Mouse (Mus musculus) cerebellum, postnatal 36 days (tissue): ENCODE data around the gene Gng12.
A peak's percentile ranks its signal among the peaks of the same experiment; 100 is the strongest.
"Not testable (repeated sequence)": the region's sequence is repeated elsewhere in the genome, so short reads cannot be mapped to it uniquely, and the experiment has no call there.

Source experiments
- DNase-seq, 2 experiments: peaks; one replicate each; pipeline ENCODE4 v3.0.0; 2021 to 2022; ENCODE audit warnings: mixed read lengths in 2 of 2

Gng12 gene

DNA sequence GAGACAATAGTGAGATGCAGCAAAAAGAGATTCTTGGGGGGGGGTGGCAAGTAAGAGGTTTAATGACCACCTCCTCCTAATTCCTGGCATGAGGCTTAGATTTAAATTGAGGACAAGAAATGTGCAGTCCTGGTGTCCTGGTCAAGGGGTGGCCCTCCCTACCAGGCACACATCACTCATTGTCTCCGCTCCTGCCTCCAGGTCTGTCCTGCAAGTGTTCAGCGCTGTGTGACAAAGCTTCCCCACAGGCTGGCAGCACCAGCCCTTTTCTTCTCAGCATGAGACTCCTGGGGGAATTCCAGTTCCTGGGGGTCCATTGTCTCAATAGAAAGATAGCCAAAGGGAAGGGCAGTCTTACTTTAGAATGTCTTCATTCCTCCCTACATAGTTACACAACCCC, 134.2 kb downstream of the Gng12 start:
- DNase-seq, result no peak

DNA sequence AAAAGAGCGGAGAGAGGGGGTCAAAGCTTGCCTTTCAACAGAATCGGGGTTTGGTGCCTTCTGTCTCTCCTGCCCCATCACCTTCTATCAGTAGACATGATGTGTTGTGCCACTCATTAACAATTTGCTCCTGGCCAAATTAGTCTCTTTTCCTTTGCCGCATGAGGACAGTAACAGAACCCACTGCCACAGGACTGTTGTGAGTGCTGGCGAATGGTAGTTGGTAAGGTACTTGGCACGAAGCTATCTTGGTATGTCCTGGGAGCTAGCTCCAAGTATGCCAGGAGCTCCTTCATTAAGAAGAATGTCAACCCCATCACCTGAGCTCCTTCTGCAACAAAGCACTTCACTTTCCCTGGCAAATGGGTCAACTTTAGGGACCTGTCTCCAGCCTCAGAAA, 134.6 kb downstream of the Gng12 start:
- no peak for DNase-seq

- not testable (repeated sequence) for DNase-seq
Measured at GRCm38 (mm10) chr6:67032551-67032950, 136.4 kb downstream of the Gng12 start.

DNA sequence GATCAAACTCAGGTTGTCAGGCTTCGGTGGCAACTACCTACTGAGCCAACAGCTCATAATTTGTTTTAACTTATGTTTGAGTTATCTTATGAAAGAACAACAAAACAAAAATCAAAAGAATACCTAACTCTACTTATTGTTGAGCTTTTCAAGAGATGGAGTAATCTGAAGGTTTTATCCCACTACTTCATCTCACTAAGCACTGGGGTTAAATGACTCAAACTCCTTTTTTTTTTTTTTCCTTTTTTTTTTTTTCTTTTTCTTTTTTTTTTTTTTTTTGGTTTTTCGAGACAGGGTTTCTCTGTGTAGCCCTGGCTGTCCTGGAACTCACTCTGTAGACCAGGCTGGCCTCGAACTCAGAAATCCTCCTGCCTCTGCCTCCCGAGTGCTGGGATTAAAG, 136.8 kb downstream of the Gng12 start:
- DNase-seq, result not testable (repeated sequence)

DNA sequence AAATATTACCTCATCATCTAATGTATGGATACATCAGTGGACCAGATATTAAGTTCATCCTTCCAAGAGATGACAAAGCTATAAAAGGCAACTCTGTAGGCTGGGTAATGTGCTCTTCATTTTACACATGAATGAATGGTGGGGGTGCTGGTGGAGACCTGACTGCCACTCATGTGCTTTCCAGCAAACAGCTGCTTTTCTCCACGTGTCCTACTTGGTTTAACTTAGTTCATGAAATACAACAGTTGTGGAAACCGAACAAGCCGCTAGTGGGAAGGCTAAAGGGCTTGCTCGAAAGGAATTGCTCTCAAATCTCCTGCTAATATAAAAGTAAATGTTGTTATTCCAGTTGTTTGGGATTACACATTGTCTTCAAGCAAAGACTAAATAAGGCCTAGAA, 137.4 kb downstream of the Gng12 start:
- no peak for DNase-seq

GRCm38 (mm10) chr6:67034331-67035130, 138.3 kb downstream of the Gng12 start:
- DNase-seq, result no peak

GRCm38 (mm10) chr6:67035388-67036299, 139.4 kb downstream of the Gng12 start:
- peak in 1 of 2 experiments; percentile 12 for DNase-seq

DNA sequence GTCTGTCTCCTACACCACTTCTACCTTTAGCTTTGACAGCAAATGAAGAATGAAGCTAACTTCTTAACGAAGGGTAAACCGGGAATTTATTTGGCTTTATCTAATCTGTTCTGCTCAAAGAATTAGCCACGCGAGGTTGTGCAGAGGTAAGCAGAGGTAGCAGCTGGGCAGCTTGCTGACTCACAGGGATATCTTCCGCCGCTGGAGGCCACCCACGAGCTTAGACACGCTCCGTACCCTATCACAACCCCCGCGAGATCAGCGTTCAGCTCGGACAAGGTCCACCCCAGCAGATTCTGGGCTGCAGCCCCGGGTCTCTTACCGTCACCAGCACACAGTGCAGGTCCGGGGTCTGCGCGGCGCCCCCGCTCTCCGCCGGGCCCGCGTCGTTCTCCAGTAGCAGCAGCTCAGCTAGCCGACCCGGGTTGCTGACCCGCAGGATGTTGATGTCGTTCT, 140.2 kb downstream of the Gng12 start:
- peak; percentile 73 to 75 for DNase-seq

GRCm38 (mm10) chr6:67036837-67037628, 140.8 kb downstream of the Gng12 start, which contains the start of gene Gadd45a:
Gene Gadd45a, minus strand, starts transcription at chr6:67037457.
- peak; percentile 95 to 97 for DNase-seq

GRCm38 (mm10) chr6:67038964-67039363, 142.8 kb downstream of the Gng12 start:
- DNase-seq, result no peak

DNA sequence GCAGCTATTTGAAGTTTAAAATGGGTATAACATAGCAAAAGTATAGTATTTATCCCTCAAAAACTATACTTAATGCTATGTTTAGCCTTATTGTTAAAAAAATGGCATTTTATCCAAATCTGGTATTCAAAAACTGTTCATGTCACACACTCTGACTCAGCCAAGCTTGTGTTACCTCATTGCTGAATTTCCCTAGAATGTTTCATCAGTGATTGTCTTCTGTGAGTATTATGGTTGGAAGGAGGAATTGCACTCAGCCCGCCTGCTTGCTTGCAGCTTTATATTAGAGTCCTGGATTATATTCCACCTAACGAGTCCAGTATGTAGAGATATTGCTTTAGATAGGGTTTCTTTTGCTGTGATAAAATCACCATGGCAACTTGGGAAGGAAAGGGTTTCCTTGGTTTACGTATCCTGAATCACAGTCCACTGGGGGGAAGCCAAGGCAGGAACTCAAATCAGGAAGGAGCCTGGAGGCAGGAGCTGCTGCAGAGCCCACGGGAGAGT, 144.8 kb downstream of the Gng12 start:
- DNase-seq, result no peak

GRCm38 (mm10) chr6:67045424-67045823, 149.2 kb downstream of the Gng12 start:
- DNase-seq, result no peak

DNA sequence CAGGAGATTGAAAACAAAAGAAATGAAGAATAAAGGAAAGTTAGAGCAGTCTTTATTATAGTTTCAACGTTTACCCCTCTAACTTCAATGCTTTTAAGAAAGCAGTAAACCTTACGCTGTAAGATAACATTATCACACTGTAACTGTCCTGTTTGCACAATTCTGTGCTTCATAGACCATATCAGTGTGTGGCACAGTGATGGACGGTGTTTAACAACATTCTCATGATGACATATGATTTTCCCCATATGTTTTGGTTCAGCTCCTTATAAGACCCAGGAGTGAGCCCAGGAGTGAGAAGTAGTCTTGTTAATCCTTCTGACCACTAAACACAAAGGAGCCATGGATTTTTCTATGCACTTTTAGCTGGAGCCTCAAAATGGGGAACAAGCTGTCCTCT, 150.7 kb downstream of the Gng12 start:
- DNase-seq, result no peak

GRCm38 (mm10) chr6:67048052-67048691, 152.0 kb downstream of the Gng12 start:
- no peak for DNase-seq

DNA sequence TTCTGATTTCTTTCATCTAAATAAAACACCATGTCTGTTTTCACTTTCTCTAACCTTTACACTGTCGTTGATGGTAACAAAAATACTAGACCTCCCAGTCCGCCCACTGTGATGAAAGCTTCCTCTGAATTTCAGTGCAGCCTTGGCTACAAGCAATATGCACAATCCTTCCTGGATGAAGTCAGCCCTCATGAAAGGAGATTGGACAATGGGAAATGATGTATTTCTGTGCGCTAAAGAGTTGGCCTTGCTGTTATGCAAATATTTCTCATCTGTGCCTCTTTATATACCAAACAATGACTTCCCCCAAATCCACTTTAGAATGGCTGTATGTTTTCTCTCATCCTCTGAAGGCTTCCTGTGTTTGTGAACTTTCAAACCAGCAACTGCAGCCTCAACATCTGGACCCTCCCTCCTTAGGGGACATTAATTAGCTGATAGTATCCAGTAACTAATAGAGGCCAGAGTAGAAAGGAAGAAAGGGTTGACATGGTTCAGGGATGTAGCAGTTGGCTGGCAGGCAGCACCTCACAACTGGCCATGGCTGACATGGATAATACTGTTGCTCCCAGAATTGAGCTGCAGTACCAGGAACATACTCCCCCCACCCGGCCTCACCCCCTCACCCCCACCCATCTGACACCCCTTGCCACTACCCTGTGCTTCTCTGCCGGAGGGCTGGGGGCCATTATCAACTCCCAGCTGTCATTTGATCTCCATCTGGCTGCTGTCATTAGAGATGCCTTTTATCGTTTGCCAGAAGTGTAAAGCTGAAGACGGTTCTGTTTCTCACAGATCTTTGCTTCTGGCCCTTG, 152.9 kb downstream of the Gng12 start:
- DNase-seq, result no peak

DNA sequence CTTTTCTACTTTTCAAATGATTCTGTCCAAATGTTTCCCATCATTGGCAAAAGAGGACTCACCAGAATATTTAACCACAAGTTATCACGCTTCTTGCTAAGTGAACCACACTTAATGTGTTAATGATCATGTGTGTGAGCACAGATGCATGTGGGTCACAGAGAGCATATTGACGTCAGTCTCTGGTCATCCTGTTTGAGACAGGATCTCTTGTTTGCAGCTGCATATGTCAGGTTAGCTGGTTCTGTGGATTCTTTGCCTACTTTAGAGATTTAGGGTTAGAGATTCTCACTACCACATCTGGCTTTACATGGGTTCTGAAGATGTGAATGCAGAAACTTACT, 153.5 kb downstream of the Gng12 start:
- no peak for DNase-seq

- no peak for DNase-seq
Measured at GRCm38 (mm10) chr6:67050063-67050462, 153.9 kb downstream of the Gng12 start.

- no peak for DNase-seq
Measured at GRCm38 (mm10) chr6:67056108-67056888, 160.1 kb downstream of the Gng12 start.

DNA sequence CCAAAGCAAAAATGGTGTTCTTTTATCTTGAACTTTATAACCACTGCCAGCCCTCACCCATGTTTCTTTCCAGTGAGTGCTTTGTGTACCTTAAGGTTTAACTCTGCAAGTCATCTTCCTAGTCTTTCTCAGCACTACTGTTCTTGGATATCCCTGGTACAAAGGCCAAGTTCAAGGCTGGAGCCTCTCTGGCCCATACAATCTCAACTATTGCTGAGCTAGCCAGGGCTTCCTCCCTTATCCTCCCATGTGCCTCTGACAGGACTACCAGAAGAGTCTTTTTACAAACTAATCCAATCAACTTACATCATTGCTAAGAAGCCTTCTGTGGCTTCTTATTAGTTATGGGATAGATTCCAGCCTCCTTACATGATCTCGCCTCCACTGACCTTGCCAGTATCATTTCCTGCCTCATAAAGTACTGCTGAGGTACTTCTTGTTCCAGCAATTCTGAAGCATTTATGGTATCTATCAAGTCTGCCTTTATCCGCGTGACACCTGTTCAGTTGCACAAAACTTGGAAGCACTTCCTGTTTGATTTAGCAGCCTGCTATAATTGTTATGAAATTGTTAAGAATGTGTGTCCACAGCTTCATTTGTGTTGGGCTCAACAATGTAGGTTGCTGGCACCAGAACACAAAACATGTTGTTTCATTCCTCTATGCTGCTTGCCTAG, 160.8 kb downstream of the Gng12 start:
- no peak for DNase-seq

- DNase-seq, result no peak
Measured at GRCm38 (mm10) chr6:67057574-67057973, 161.4 kb downstream of the Gng12 start.
